Mouse (Mus musculus) yolk sac, embryonic 10.5 days (tissue): ENCODE measurements around the gene a.

ENCODE experiments used
- DNase-seq: peaks from one replicate; pipeline ENCODE4 v3.0.0-alpha.2; 2017; ENCODE audit warnings: low spot score

a gene

GRCm38 (mm10) chr2:155098720-155099380 lies 307.6 kb downstream of the a start:
- no peak for DNase-seq

- no peak for DNase-seq
Observed at GRCm38 (mm10) chr2:155099421-155099820, 308.2 kb downstream of the a start.

- peak; percentile 29 for DNase-seq
Observed at GRCm38 (mm10) chr2:155099994-155100795, 309.0 kb downstream of the a start.
